Mouse (Mus musculus) heart, postnatal 25 days (tissue): ENCODE results near the gene Snai1. TPM values are rescaled to one million over a fixed set of nuclear protein-coding genes. Genes with fewer than 3 reads are reported as not detected.
A peak's percentile ranks its signal among the peaks of the same experiment; 100 is the strongest.

Source experiments
- DNase-seq: peaks from one replicate; pipeline ENCODE4 v3.0.0; 2022; ENCODE audit warnings: low spot score
- intact Hi-C: fragments of 180-260 bp; cut with DNase I; formaldehyde crosslinking; loops from one replicate; pipeline ENCODE4 v1.15.1; 2025
- total RNA-seq, 2 experiments: library from RNA; stranded (reverse); gene quantifications; 2 replicates each; pipeline ENCODE4 v1.2.3; 2021

The Snai1 gene
- total RNA-seq, 2 experiments from 2014 or later = 2.0 to 2.8 TPM

DNA sequence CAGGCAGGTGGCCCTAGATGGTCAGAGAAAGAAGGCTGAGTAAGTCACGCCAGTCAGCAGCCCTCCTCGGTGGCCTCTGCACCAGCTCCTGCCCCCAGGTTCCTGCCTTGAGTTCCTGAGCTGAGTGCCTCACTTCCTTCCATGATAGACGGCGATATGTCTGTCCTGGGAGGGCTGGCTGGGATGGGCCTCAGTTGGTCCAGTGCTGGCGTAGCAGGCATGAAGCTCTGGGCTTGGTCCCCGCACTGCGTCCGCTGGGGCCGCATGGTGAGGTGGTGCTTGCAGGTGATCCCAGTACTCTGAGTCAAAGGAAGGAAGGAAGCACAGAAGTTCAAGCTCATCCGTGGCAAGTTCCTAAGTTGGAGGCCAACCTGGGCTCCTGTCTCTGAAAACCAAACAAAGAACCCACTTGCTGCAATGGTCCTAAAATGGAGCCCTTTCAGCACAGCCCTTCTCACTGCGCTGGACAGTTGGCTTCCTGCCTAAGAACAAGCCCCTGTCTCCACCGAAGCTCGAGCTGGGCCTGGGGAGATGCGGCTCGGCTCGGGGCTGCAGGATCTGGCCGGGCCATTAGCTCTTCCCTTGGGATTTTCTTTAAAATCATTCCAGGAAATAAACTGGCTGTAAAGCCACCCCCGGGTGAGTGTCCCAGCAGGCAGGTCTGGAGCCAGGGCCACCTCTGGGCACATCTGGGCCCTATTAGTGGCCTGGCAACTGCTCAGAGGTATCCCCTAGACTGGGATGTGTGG, 8.6 kb downstream of the Snai1 start:
- intact Hi-C loops = no loop called here
- no peak for DNase-seq

DNA sequence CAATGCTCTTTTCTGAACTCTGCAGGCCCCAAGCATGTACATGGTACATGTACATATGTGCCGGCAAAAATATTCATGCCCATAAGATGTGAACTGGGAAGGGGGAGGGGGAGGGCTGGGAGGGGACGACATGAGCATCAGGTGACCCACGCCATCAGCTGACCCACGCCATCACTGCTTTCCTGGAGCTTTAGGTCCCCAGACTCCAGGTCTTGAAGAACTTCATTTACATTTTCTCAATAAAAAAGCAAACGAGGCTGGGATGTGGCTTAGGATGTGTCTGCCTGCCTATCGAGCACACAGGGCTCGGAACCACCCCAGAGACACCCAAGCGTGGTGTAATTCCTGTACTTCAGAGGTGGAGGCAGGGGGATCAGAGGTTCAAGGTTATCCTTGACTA, 9.4 kb downstream of the Snai1 start:
- no peak for DNase-seq
- intact Hi-C loops = no loop called here

DNA sequence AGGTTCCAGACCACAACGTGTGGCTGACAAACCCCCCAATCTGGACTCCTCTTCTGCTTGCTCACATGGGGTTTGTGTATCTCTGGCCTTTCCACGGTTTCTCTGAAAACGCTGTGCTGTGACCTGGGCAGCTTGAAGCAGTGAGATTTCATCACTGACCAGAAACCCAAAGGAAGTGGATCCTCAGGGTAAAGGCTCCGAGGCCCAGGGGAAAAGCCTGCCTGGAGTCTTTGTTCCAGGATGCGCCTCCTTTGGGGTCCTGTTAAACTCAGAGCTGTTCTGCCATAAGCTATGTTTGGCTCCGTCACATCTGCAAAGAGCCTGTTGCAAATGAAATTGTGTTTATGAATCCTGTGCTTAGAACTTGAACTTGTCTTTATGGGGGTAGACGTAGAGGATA, 11.0 kb downstream of the Snai1 start:
- intact Hi-C loops = no loop called here
- no peak for DNase-seq

DNA sequence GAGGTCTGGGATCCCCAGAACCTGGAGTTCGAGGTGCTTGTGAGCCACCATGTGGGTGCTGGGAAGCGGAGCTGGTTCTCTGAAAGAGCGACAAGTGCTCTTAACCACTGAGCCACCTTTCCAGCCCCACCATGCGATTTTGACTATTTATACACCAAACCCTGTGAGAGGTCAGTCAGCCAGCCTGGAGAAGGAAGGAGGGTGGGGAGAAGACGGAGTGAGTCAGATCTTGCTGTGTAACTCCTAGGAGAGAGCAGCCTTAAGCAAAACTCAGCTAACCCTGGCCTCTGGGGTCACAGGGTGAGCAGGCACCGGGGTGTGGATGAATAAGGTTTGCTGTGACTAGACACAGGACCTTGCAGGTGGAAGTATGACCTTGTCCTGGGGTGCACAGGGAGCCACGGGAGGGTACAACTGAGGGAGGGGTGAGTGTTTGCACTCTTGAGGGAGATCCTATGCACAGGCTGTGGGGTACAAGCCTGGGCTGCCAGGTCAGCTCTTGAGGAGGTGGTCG, 12.4 kb downstream of the Snai1 start:
- intact Hi-C loops = no loop called here
- DNase-seq = no peak

DNA sequence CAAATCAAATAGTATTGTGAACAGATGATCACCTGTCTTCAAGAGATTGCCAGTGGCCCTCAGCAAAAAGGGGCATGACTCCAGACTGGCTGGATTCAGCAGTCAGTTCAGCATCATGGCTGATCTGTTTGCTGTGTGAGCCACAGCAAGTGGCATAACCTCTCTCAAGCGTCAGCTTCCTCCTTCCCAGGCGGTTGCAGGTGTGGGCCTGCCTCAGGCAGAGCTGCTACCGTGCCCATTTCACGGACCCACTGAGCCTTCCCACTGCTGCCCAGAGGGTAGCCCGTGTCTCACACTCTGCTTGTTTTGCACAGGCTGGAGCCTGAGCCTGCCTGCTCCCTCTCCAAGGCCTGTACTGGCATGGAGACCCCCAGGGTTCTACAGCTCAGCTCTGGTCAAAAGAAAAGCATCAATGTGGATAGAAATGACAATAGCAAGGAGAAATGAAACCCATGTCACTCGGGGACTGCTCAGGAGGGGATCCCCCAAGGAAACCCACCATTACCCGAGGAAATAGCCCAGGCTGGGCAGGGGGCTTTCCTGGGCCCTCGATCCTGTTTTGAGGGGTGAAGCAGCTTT, 13.4 kb downstream of the Snai1 start:
- no peak for DNase-seq
- intact Hi-C loops = no loop called here

DNA sequence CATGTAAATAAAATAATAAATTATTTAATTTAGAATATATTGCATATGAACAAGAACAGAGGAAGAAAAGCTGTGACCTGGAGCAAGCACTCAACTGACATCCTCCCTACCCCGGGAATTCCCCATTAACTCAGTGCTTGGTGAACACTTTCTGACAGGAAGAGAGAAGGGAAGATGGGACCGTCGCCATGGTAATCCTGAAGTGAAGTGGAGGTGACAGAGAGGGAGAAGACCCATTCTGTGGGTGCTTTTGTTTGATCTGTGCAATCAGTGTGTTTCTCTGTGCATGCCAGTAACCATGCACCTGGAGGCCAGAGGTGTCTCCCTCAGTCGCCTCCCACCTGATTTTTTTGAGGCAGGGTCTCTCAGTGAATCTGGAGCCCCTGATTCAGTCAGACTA, 14.3 kb downstream of the Snai1 start:
- DNase-seq = no peak
- intact Hi-C loops = no loop called here

DNA sequence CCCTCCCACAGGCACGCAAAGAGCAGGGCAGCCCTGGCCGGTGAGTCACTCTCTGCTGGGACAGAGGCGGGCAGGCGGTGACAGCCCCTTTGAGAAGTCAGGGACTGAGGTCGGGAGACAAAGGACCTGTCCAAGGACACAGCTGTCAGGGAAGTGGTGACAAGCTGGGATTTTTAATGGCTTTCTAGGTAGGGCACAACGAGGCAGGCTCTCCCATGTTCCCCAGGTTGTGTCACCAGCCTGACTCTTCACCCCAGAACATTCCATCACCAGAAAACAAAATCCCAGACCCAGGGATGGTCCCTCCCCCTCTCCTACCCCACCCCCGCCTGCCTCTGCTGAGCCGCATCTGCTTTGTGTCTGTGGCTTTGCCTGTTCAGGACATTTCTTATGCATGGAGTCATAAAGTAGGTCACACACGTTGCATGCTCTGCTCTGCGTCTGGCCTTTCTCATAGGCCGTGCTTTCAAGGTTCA, 15.0 kb downstream of the Snai1 start:
- intact Hi-C loops = no loop called here
- no peak for DNase-seq

DNA sequence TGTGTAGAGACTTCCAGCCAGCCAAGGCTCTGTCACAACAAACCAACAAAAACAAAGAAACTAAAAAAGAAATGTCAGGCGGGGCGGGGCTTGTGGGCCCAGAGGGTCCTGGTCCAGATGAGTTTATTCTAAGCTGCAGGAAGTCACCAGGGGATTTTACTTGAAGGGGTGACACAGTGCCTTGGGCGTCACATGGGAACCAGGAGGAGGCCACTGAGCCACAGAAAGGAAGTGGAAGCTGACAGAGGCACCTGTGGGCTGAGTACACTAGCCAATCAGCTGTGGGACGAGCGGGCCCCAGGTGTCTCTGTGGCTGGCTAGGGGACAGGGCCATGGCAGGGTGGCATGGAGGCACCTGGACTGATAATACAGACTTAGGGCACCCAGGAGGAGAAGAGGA, 17.8 kb downstream of the Snai1 start:
- intact Hi-C loops = no loop called here
- no peak for DNase-seq

DNA sequence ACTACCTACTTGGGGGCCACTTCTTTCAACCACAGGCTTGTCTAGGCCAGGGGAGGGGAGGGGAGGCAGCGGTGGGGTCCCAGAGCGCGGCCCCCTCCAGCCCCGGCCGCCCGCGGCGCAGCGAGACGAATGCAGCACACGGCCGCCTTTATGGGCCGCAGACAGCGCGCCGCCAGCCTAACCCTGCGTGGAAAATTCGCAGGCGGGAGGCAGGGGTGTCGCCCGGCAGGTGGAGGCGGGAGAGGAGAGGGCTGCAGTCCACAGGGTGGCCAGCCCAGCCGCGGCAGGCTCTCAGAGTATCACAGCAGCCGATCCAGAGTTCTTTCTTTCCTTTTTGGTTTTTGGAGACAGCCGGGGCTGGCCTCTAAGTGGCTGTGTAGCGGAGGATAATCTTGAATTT, 21.4 kb downstream of the Snai1 start:
- no peak for DNase-seq
- intact Hi-C loops = no loop called here

DNA sequence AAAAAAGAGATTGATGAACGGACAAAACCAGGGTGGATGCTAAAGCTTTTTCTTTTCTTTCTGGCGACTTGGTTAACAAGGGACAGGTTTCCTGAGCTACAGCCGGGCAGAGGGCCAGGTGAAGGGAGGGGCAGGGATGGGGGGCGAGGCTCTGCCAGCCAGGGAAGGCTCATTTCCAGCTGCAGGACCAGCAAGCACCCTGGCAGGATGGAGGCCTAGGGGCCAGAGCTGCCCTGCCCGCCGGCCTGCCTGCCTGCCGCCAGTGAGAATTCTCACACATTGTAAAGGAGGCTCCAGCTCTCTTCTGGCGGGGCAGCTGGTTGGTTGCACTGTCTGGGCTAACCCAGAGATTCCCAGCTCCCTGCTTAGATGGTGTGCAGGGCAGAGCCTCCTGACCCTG, 24.1 kb downstream of the Snai1 start:
- intact Hi-C loops = no loop called here
- DNase-seq = no peak

DNA sequence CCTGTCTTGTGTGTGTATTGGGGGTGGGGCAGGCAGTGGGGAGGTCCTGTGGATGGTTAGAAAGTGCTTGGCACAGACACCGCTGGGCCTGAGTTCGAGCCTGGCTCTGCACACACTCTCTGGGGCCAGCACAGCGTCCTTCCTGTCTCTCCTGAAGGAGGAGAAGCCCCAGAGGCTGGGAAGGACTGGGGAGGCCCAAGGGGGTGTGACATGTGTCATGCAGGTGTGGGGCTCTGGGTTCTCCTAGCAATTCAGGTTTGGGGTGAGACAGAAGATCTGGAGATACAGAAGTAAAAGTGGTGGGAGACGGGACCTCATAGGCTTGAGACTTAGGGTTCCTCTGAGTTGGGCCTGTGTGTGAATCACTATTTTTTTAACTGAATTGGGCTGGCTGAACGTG, 25.0 kb downstream of the Snai1 start:
- intact Hi-C loops = no loop called here
- no peak for DNase-seq

DNA sequence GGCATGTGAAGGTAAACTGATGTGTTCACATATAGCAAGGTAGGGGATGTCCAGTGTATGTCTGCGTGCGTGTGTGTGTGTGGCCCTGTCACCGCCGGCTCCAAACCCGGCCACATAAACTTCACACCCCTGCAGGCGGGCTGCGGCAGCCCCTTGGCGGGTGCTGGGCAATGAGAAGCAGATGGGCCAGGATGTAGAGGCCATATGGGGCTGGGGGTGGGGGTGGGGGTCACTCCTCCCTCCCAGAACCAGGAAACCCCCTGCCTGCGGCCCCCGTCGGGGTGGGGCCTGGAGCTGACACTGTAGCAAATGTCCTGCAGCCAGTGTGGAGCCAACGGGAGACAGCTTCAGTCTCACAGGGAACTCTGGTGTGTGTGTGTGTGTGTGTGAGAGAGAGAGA, 25.7 kb downstream of the Snai1 start:
- DNase-seq = no peak
- intact Hi-C loops = loop anchor here (2.0 kb wide), 1 partner anchor 25 kb away; the partner anchor contains the start of gene Snai1

DNA sequence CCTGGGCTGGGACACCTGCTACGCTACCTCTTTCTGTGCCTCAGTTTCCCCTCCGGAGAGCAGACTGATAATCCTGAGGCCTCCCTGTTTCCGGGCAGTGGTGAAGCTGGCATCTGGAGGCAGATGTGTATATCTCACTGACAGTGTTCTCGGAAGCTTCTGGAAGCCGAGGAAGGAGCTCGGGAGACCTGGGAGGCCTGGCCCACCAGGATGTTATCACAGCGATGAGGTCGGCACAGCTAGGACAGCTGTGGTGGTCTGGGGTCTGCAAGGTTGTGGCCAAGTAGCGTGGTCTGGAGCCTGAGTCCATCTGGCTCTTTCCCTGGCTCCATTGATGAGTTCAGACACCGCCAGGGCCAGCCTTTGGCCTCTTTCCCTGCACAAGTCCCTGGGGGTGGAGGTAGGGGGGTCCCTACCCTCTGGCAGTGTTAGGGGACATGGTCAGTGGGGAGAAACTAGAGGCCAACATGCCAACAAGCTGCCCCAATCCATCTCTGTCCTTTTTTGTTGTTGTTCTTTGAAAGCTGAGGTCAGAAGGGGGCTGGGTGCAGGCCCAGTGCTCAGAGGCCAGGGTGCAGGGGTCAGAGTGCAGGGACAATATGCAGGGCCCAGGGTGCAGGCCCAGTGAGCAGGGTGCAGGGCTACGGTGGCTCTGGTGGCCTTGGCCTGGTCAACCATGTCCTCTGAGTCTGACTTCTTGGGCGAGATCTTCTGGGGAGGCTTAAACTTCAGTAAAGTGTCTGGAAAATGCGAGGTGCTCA, 26.7 kb downstream of the Snai1 start:
- intact Hi-C loops = loop anchor here (2.0 kb wide), 1 partner anchor 26 kb away; the partner anchor contains the start of gene Snai1
- DNase-seq = no peak

DNA sequence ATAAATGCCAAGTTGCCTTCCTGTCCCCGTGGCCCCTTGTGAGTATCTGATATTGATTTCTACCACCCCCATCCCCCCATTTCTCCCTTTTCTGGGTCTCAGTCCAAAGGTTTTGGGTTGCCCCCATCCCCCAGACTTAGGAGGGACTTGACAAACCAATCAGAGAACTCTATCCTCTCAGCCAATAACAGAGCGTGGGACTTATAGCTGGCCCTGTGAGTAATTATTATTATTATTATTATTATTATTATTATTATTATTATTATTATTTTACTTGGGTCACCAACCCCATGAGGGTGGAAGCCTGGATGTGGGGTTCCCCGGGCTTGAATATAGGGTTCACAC, 27.3 kb downstream of the Snai1 start:
- intact Hi-C loops = loop anchor here (2.0 kb wide), 1 partner anchor 26 kb away; the partner anchor contains the start of gene Snai1
- no peak for DNase-seq

DNA sequence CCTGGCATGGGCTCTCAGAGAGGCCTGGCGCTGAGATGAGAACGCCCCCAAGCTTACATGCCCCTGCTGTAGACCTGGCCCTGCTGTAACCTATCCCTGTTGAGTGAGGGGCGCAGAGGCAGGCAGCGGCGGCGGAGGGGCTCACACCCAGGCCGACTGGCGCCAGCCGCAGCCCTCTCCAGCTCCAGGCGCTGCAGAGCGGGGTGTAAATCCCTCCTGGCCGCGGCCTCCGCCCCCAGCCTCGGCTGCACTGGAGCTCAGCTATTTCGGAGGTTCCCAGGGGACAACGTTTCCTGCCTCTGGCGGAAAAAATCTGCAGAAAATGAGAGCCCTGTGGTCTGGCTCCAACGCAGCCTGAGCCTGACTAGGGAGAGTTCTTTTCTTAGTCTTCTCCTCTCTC, 27.7 kb downstream of the Snai1 start:
- intact Hi-C loops = loop anchor here (2.0 kb wide), 2 partner anchors 27 to 29 kb away; partner anchors contain the start of gene Snai1
- DNase-seq = peak; percentile 72

DNA sequence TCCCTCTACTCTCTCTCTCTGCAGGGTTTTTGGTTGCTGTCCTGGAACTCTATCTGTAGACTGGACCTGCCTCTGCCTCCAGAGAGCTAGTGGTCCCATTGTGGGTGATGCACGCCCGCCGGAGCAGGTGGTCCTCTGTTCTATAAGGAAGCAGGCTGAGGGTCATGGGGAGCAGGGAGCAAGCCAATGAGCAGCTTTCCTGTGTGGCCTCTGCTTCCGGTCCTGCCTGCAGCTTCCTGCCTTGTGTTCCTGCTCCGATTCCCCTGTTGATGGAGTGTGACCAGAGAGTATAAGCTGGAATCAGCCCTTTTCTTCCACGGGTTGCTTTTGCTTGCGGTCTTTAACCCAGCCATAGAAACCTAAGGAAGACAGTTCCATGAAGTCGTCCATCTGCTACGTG, 30.1 kb downstream of the Snai1 start:
- intact Hi-C loops = no loop called here
- DNase-seq = no peak

DNA sequence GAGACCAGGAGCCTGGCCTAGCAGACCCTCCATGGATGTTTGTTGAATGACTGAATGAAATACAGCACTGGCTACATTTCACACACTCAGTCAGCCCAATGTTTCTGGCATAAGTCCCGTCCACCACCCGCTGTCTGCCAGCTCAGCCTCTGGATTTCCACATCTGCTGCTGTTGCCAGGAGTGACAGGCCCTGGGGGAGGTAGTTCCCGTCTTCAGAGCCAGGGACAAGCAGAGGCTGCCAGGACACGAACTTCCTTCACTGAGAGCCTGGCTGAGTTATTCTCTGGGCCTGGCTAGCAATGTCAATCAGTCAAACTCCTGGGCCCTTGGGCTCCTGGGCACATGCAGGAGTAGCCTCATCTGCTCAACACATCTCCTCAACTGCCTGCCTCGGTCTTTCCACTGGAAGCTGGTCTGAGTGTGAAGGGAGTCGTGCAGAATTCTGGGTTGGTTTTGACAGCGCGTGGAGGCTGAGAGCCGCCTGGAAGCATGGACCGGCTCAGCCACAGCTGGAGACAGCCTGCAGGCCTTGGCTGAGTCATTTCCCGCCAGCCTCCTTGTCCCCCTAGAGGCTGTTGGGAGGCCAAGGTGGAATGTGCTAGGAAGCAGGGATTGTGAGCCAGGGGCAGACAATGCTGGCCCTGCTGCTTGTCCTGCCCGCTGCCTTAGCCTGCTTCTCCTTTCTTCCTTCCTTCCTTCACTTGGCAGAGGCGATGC, 32.1 kb downstream of the Snai1 start:
- DNase-seq = peak; percentile 85
- intact Hi-C loops = loop anchor here (2.0 kb wide), 1 partner anchor 17 kb away; no protein-coding TSS in a partner anchor

DNA sequence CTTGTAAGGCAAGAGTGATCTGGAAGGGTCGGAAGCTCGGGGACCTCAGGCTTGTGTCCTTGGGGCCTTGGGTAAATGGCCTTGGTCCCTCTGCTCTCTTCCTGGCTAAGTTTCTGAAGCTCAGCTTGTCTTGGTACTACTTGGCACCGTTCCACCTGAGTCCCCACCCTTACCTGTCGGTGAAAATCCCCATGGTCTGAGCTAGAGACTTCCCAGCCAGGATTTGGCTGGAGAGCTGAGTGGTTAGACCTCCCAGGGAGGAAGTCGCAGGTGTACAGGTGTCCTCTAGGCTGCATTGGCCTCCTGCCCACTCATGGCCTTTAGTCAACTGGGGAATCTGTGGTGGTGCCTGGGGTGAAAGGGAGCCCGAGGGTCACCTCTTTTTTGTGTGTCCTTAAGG, 32.8 kb downstream of the Snai1 start:
- DNase-seq = no peak
- intact Hi-C loops = loop anchor here (2.0 kb wide), 1 partner anchor 16 kb away; no protein-coding TSS in a partner anchor

DNA sequence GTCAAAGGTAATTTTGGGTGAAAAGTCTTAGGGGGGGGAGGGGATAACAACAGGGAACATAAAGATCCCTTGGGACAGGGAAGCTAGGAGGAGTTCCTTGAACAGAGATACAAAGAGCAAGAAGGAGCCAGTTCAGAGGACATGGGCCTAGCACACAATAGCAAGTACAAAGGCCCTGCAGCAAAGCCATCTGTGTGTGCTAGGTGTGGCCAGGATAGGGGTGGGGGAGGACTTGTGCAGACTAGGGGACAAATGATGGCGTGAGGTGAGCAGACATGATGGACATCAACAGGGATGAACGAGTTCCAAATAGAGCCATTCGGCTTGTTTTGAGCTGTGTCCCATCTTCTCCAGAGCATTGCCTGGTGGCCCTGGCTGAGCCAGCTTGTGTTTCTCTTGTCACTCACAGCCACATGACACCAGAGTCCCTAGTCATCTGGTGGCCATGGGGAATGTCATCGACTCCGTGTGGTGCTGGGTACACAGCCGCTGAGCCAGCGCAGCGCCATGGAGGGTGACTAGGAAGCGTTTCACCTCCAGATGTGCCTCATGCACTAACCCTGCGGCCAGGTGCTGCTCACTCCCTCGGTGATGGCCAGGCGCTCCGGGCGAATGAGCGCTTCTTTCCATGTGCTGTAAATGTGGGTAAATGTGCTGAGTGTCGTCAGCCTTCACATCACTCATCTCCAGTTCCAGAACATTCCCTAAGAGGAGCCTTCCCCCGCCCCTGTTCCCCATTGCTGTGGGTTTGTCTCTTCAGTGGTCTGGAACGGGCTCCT, 33.6 kb downstream of the Snai1 start:
- intact Hi-C loops = loop anchor here (2.0 kb wide), 1 partner anchor 15 kb away; no protein-coding TSS in a partner anchor
- DNase-seq = no peak
